8 mouse cellular contexts compared by ENCODE assay signal in the genomic region with DNA sequence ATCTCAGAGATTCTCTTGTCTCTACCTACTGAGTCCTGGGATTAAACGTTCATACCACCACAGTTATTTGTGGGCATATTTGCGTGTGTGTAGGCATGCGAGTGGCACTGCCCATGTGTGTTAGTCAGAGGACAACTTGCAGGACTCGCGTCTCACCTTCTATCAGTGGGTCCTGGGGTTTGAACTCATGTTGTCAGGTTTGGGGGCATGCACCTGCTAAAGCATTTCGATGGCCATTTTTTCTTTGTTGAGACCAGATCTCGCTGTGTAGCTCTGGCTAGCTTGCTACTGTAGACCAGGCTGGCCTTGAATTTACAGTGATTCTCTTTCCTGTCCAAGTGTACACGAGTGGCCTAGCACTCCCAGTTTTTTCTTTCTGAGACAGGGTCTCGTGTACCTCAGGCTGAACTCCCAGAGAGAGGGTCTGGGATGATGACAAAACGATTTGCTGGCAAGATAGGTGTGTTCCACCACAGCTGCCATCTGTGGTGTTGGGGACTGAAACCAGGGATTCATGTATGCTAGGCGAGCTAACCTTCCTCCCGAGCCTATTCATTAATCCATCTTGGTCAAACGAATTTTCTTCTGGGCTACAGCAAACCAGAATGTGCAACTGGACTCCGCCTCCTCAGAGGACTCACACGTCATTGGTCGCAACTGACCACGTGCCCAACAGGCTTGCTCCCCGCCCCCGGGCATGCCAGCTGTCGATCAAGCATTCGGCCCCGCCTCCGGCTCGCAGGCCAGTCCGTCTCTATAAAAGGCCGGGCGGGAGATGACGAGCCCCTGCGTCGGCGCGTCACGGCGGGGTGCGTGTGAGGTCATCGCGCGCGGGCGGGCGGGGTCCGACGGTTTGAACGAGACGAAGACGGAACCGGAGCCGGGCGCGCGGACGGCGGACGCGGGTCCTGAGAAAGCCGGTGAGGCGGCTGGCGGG. TPM values are rescaled to one million over a fixed set of nuclear protein-coding genes. Genes with fewer than 3 reads are reported as not detected.
DNase-seq lines count a peak whose midpoint lies in the region; ATAC-seq and TF ChIP-seq lines count a peak whose summit lies in the region.

Gene Mapre1, plus strand, starts transcription at position 775 of the 937 bp plus-strand sequence.

- peak within 1 kb of the TSS; percentile 97 for H3K9ac ChIP-seq in heart, embryonic 11.5 days (ENCODE audit: low read depth, low read length)
- peak within 1 kb of the TSS; percentile 94 for H3K9ac ChIP-seq in kidney, embryonic 16.5 days (replicated peaks; ENCODE audit: low read length)
- H3K9ac ChIP-seq in liver, adult 2 months (ENCODE audit: low read depth, low read length) = peak within 1 kb of the TSS; percentile 89

- DNase-seq in brain, embryonic 14.5 days (ENCODE audit: low read depth) = peak; percentile 100
- DNase-seq in liver, adult 2 months (ENCODE audit: extremely low read depth, low read depth, low spot score) = peak; percentile 93
- peak; percentile 99 for DNase-seq in splenic B cell, adult 2 months (ENCODE audit: low read depth, low spot score)

- peaks cover 60% of the 10 kb centered on the region for H3K4me1 ChIP-seq in erythroblast, embryonic 14.5 days (ENCODE audit: control insufficient read depth)
- H3K4me1 ChIP-seq in heart, embryonic 11.5 days (ENCODE audit: control insufficient read depth, insufficient read depth, low read length) = peaks cover 31% of the 10 kb centered on the region
- peaks cover 23% of the 10 kb centered on the region for H3K4me1 ChIP-seq in kidney, embryonic 16.5 days (ENCODE audit: insufficient read depth, low read length)
- peaks cover 9% of the 10 kb centered on the region; the same call in 1 of the 2 replicates for H3K4me1 ChIP-seq in liver, adult 2 months (ENCODE audit: control insufficient read depth, insufficient read depth, low read length)

- H3K79me2 ChIP-seq in C2C12 (ENCODE audit: control insufficient read depth, insufficient read depth) = peaks cover 45% of the 10 kb centered on the region
- peaks cover 28% of the 10 kb centered on the region; the same call in 1 of the 2 replicates for H3K79me2 ChIP-seq in liver, adult 2 months (ENCODE audit: control insufficient read depth, insufficient read depth, low read length)
- H3K79me2 ChIP-seq in myocyte (ENCODE audit: control insufficient read depth, insufficient read depth) = peaks cover 44% of the 10 kb centered on the region

- no peaks in the 10 kb centered on the region for H3K9me3 ChIP-seq in erythroblast, embryonic 14.5 days (ENCODE audit: control insufficient read depth, low read length)
- H3K9me3 ChIP-seq in heart, embryonic 11.5 days (replicated peaks; ENCODE audit: control insufficient read depth, low read length) = no peaks in the 10 kb centered on the region
- H3K9me3 ChIP-seq in kidney, embryonic 16.5 days (ENCODE audit: low read length) = no peaks in the 10 kb centered on the region

- WGBS in heart, embryonic 11.5 days (ENCODE audit: insufficient replicate concordance) = 9% methylated on average over 58 of the region's 58 CpGs
- WGBS in kidney, embryonic 16.5 days = 10% methylated on average over 57 of the region's 58 CpGs
- WGBS in liver, adult 2 months = 11% methylated on average over 57 of the region's 58 CpGs

- H3ac ChIP-seq in C2C12 (ENCODE audit: control insufficient read depth, insufficient read length, low read depth) (peak within 1 kb of the TSS; percentile 75), myocyte (ENCODE audit: control insufficient read depth, insufficient read length) (peak within 1 kb of the TSS; percentile 54)

- peak; percentile 96 for ATAC-seq in heart, embryonic 11.5 days (replicated peaks; ENCODE audit: insufficient number of reproducible peaks, low FRiP score, low TSS enrichment)
- peak; percentile 97 for ATAC-seq in kidney, embryonic 16.5 days (ENCODE audit: low FRiP score, low TSS enrichment)

- H3K79me3 ChIP-seq in C2C12 (ENCODE audit: low read depth) = peaks cover 43% of the 10 kb centered on the region

- peak within 1 kb of the TSS; percentile 98 for H3K4me3 ChIP-seq in C2C12 (ENCODE audit: insufficient read depth, poor library complexity, severe bottlenecking)
- H3K4me3 ChIP-seq in erythroblast, embryonic 14.5 days (replicated peaks) = peak within 1 kb of the TSS; percentile 73
- H3K4me3 ChIP-seq in heart, embryonic 11.5 days (ENCODE audit: low read depth, low read length) = peak within 1 kb of the TSS; percentile 87
- H3K4me3 ChIP-seq in kidney, embryonic 16.5 days (ENCODE audit: low read length) = peak within 1 kb of the TSS; percentile 67
- peak within 1 kb of the TSS; percentile 88 for H3K4me3 ChIP-seq in liver, adult 2 months (ENCODE audit: insufficient read depth, low read depth, low read length)
- H3K4me3 ChIP-seq in myocyte = peak within 1 kb of the TSS; percentile 84

- H3K4me2 ChIP-seq in heart, embryonic 11.5 days = peak within 1 kb of the TSS; percentile 89
- peak within 1 kb of the TSS; percentile 80 for H3K4me2 ChIP-seq in kidney, embryonic 16.5 days (replicated peaks; ENCODE audit: low read depth, low read length)
- peak within 1 kb of the TSS; percentile 100 for H3K4me2 ChIP-seq in myocyte (ENCODE audit: low read depth)

- H3K27me3 ChIP-seq in C2C12 (ENCODE audit: control insufficient read depth, insufficient read depth, insufficient read length) (peaks cover 4% of the 10 kb centered on the region), myocyte (ENCODE audit: control insufficient read depth, insufficient read depth, insufficient read length) (peaks cover 6% of the 10 kb centered on the region)
- H3K27me3 ChIP-seq in erythroblast, embryonic 14.5 days (ENCODE audit: control insufficient read depth) = no peaks in the 10 kb centered on the region
- H3K27me3 ChIP-seq in heart, embryonic 11.5 days (ENCODE audit: control insufficient read depth, insufficient read depth, low read length) = no peaks in the 10 kb centered on the region
- H3K27me3 ChIP-seq in kidney, embryonic 16.5 days (ENCODE audit: insufficient read depth, low read length) = no peaks in the 10 kb centered on the region
- H3K27me3 ChIP-seq in liver, adult 2 months (ENCODE audit: control insufficient read depth, insufficient read depth, low read length) = no peaks in the 10 kb centered on the region
- no peaks in the 10 kb centered on the region for H3K27me3 ChIP-seq in splenic B cell, adult 2 months (ENCODE audit: control insufficient read depth, insufficient read depth, low read length, poor library complexity, severe bottlenecking)

- TF ChIP-seq POLR2A in brain, embryonic 14.5 days (IDR thresholded peaks at IDR 0.05; ENCODE audit: borderline replicate concordance, extremely low read depth, insufficient read depth, insufficient read length, poor library complexity, severe bottlenecking) = peak; percentile 70
- 0 out of 2 replicates have a peak, but pooled peaks have one; percentile 42 for TF ChIP-seq POLR2A in liver, adult 2 months (IDR thresholded peaks at IDR 0.05; ENCODE audit: extremely low read depth, insufficient read depth, low read length)
- peak; percentile 42 for TF ChIP-seq POLR2A in myocyte (IDR thresholded peaks at IDR 0.05; ENCODE audit: insufficient read length, low read depth)

- H3K36me3 ChIP-seq in C2C12 (ENCODE audit: control insufficient read depth, insufficient read depth) (peaks cover 16% of the 10 kb centered on the region), myocyte (ENCODE audit: control insufficient read depth, insufficient read depth) (no peaks in the 10 kb centered on the region)
- peaks cover 28% of the 10 kb centered on the region for H3K36me3 ChIP-seq in erythroblast, embryonic 14.5 days (ENCODE audit: control insufficient read depth)
- no peaks in the 10 kb centered on the region for H3K36me3 ChIP-seq in heart, embryonic 11.5 days (ENCODE audit: control insufficient read depth, insufficient read depth, low read length)
- no peaks in the 10 kb centered on the region for H3K36me3 ChIP-seq in kidney, embryonic 16.5 days (ENCODE audit: insufficient read depth, low read length)
- H3K36me3 ChIP-seq in liver, adult 2 months (ENCODE audit: control insufficient read depth, insufficient read depth, low read length) = no peaks in the 10 kb centered on the region
- H3K36me3 ChIP-seq in splenic B cell, adult 2 months (ENCODE audit: control insufficient read depth, insufficient read depth, low read length, poor library complexity, severe bottlenecking) = no peaks in the 10 kb centered on the region

- H3K27ac ChIP-seq in heart, embryonic 11.5 days (ENCODE audit: low read depth, low read length) = peak within 1 kb of the TSS; percentile 89
- peak within 1 kb of the TSS; percentile 94 for H3K27ac ChIP-seq in kidney, embryonic 16.5 days (ENCODE audit: low read length)
- peak within 1 kb of the TSS; percentile 64 for H3K27ac ChIP-seq in liver, adult 2 months (replicated peaks; ENCODE audit: insufficient read depth, low read depth, low read length)

- TF ChIP-seq CTCF in C2C12 (IDR thresholded peaks at IDR 0.05; ENCODE audit: control insufficient read depth, insufficient read depth, insufficient read length) = no peak
- no peak for TF ChIP-seq CTCF in brain, embryonic 14.5 days (IDR thresholded peaks at IDR 0.05; ENCODE audit: borderline replicate concordance, extremely low read depth, insufficient read depth, insufficient read length)
- TF ChIP-seq CTCF in liver, adult 2 months (IDR thresholded peaks at IDR 0.05; ENCODE audit: low read depth, low read length) = no peak

TF ChIP-seq in C2C12, 6 proteins besides CTCF, POLR2A, EP300 and RAD21:
- TF ChIP-seq CEBPB (IDR thresholded peaks at IDR 0.05; ENCODE audit: low read depth) (no peak), USF1 (IDR thresholded peaks at IDR 0.05; ENCODE audit: low read depth) (peak; percentile 100)

TF ChIP-seq in myocyte, 11 proteins besides CTCF, POLR2A, EP300 and RAD21 (continues in another document):
- TF ChIP-seq REST (IDR thresholded peaks at IDR 0.05; ENCODE audit: insufficient read depth, insufficient read length) = no peak
- peak; percentile 93 for TF ChIP-seq SRF (IDR thresholded peaks at IDR 0.05; ENCODE audit: control insufficient read depth, insufficient read length, low read depth)
- TF ChIP-seq MAX (IDR thresholded peaks at IDR 0.05; ENCODE audit: low read depth) = no peak
- peak; percentile 100 for TF ChIP-seq USF1 (IDR thresholded peaks at IDR 0.05; ENCODE audit: low read depth)
- TF ChIP-seq E2F4 (IDR thresholded peaks at IDR 0.05; ENCODE audit: insufficient read depth) = peak; percentile 61
- peak in 2 of 3 experiments; percentile 28 to 44 for TF ChIP-seq MYOD1 (IDR thresholded peaks at IDR 0.05; ENCODE audit: control insufficient read depth in 1 of 3, insufficient read length in 2 of 3, low read depth in 2 of 3)
- no peak for TF ChIP-seq TCF3 (IDR thresholded peaks at IDR 0.05; ENCODE audit: insufficient read length, low read depth)
- TF ChIP-seq POLR2AphosphoS2 (IDR thresholded peaks at IDR 0.05; ENCODE audit: insufficient read length, low read depth) = peak; percentile 66

RNA-seq across cellular contexts. Expression of gene Mapre1, which starts in this region (rescaled TPM):
- 62.0 TPM for polyA plus RNA-seq in C2C12 (2012; fragmentation: generic; extraction: Trizol)
- polyA plus RNA-seq in brain, embryonic 14.5 days (2012; rRNA removed) = 62.8 and 73.8 TPM in 2 replicates
- polyA plus RNA-seq in erythroblast, embryonic 14.5 days (2012) = 0.31 and 0.36 TPM in 2 replicates
- 271 and 300 TPM in 2 replicates for polyA plus RNA-seq in heart, embryonic 11.5 days (2014; fragmentation: Nextera tagmentation; extraction: Ambion mirVana)
- 226 and 228 TPM in 2 replicates for polyA plus RNA-seq in kidney, embryonic 16.5 days (2015; fragmentation: Nextera tagmentation; extraction: Ambion mirVana)
- total RNA-seq in liver, adult 2 months (2014; rRNA removed) = 6.6 and 7.9 TPM in 2 replicates
- polyA plus RNA-seq in liver, adult 2 months (2012; rRNA removed) = 2.7 and 3.0 TPM in 2 replicates
- polyA plus RNA-seq in myocyte (2012; fragmentation: generic; extraction: Trizol) = 60.5 TPM

Comparison
In these comparisons a context has a peak if more than half of its experiments do, and no peak if none do; other contexts are left out.
1. Peak in every context shown above with its lines: DNase-seq, ATAC-seq, H3K4me3 ChIP-seq and H3K27ac ChIP-seq.
2. RNA of gene Mapre1 (polyA plus RNA-seq): 271 to 300 TPM in heart, embryonic 11.5 days, 226 to 228 TPM in kidney, embryonic 16.5 days, 62.8 to 73.8 TPM in brain, embryonic 14.5 days, 62.0 TPM in C2C12 (single experiment) and 60.5 TPM in myocyte (single experiment); 2.7 to 3.0 TPM in liver, adult 2 months and 0.31 to 0.36 TPM in erythroblast, embryonic 14.5 days; every median in the first group is over 10 times any median in the second.